Mouse (Mus musculus) CH12.LX (cell line): ENCODE measurements at regions not wholly inside any gene's neighbourhood (a gene's known extent, or its start where the extent isn't known, plus 50 kb on each side); places are given as distances from the start of the nearest gene placed in this dataset.

Experiments
- DNase-seq: peaks from one replicate; pipeline ENCODE4 v3.0.0-alpha.2; 2013; ENCODE audit errors: extremely low read depth
- H3K27ac ChIP-seq: 2 replicates; pipeline ENCODE4 v1.5.1; 2012; ENCODE audit warnings: low read depth, mild to moderate bottlenecking, control low read depth, moderate library complexity; ENCODE audit not compliant: insufficient read depth
- H3K27me3 ChIP-seq: replicated peaks from 2 replicates; pipeline ENCODE3; 2012; ENCODE audit warnings: inconsistent platforms
- H3K36me3 ChIP-seq, 2 experiments: replicated peaks in 1 of 2; 2 replicates each; pipeline versions ENCODE3 to v1.6.1; 2012; ENCODE audit warnings: inconsistent platforms in 1 of 2, low read length in 1 of 2, mild to moderate bottlenecking in 1 of 2, mixed read lengths in 1 of 2, moderate library complexity in 1 of 2; ENCODE audit not compliant: control insufficient read depth in 1 of 2, insufficient read depth in 1 of 2
- H3K4me1 ChIP-seq, 2 experiments: 2 replicates each; pipeline ENCODE4 v1.6.1; 2012; ENCODE audit warnings: inconsistent platforms in 1 of 2, moderate library complexity in 1 of 2; ENCODE audit not compliant: insufficient read depth in 2 of 2, control insufficient read depth in 1 of 2
- H3K4me2 ChIP-seq: 2 replicates; pipeline ENCODE4 v1.6.1; 2012; ENCODE audit warnings: low read depth, mild to moderate bottlenecking, control low read depth; ENCODE audit not compliant: poor library complexity, insufficient read depth, severe bottlenecking
- H3K4me3 ChIP-seq, 3 experiments: fragments of 150-350 bp in 1 of 3; sonication (generic) in 1 of 3; replicated peaks in 1 of 3; 2 replicates each; pipeline versions ENCODE3 to v1.5.1; 2011 to 2012; ENCODE audit warnings: low read depth in 2 of 3, low read length in 2 of 3, mild to moderate bottlenecking in 2 of 3, moderate library complexity in 2 of 3, control low read depth in 1 of 3, improper control_type of control experiment in 1 of 3, inconsistent platforms in 1 of 3, mixed read lengths in 1 of 3; ENCODE audit not compliant: poor library complexity in 1 of 3
- H3K79me2 ChIP-seq: replicated peaks from 2 replicates; pipeline ENCODE4 v1.6.1; 2012; ENCODE audit warnings: mild to moderate bottlenecking, moderate library complexity; ENCODE audit not compliant: control insufficient read depth, poor library complexity, insufficient read depth, severe bottlenecking; ENCODE audit errors: extremely low read depth
- H3K9ac ChIP-seq: 2 replicates; pipeline ENCODE4 v1.6.1; 2012; ENCODE audit warnings: low read depth, mild to moderate bottlenecking, control low read depth, moderate library complexity; ENCODE audit not compliant: insufficient read depth
- H3K9me3 ChIP-seq: replicated peaks from 2 replicates; pipeline ENCODE3; 2012; ENCODE audit warnings: low read length, inconsistent platforms, mixed read lengths
- BHLHE40 ChIP-seq: IDR thresholded peaks from 2 replicates; pipeline ENCODE4 v1.6.1; 2011; ENCODE audit warnings: mild to moderate bottlenecking, low read depth, low read length, improper control_type of control experiment
- CHD2 ChIP-seq: IDR thresholded peaks from 2 replicates; pipeline ENCODE4 v1.6.1; 2011; ENCODE audit warnings: low read length, improper control_type of control experiment
- EP300 ChIP-seq: IDR thresholded peaks from 2 replicates; pipeline ENCODE4 v1.6.1; 2011; ENCODE audit warnings: low read length, improper control_type of control experiment
- GABPA ChIP-seq: IDR thresholded peaks from 2 replicates; pipeline ENCODE4 v1.6.1; 2012; ENCODE audit warnings: low read depth, low read length, improper control_type of control experiment, inconsistent platforms; ENCODE audit not compliant: insufficient replicate concordance
- HCFC1 ChIP-seq: IDR thresholded peaks from 2 replicates; pipeline ENCODE4 v1.6.1; 2012; ENCODE audit warnings: low read depth, mild to moderate bottlenecking, inconsistent platforms, low read length, improper control_type of control experiment
- IRF4 ChIP-seq: IDR thresholded peaks from 2 replicates; pipeline ENCODE4 v1.6.1; 2014; ENCODE audit warnings: low read depth, mild to moderate bottlenecking, inconsistent platforms, low read length, improper control_type of control experiment
- JUN ChIP-seq: IDR thresholded peaks from 2 replicates; pipeline ENCODE4 v1.6.1; 2011; ENCODE audit warnings: low read depth, mild to moderate bottlenecking, low read length, improper control_type of control experiment, moderate library complexity; ENCODE audit not compliant: insufficient read depth
- JUND ChIP-seq: conservative IDR thresholded peaks from 2 replicates; pipeline ENCODE4 v1.6.1; 2011; ENCODE audit warnings: low read depth, low read length, improper control_type of control experiment
- KAT2A ChIP-seq: IDR thresholded peaks from 2 replicates; pipeline ENCODE4 v1.6.1; 2012; ENCODE audit warnings: low read length, improper control_type of control experiment, inconsistent platforms; ENCODE audit not compliant: insufficient replicate concordance
- MXI1 ChIP-seq: IDR thresholded peaks from 2 replicates; pipeline ENCODE4 v1.6.1; 2011; ENCODE audit warnings: mild to moderate bottlenecking, low read depth, low read length, improper control_type of control experiment
- MYC ChIP-seq: IDR thresholded peaks from 2 replicates; pipeline ENCODE4 v1.6.1; 2011; ENCODE audit warnings: low read depth, mild to moderate bottlenecking, improper control_type of control experiment, low read length
- PAX5 ChIP-seq: IDR thresholded peaks from 2 replicates; pipeline ENCODE4 v1.6.1; 2012; ENCODE audit warnings: low read length, inconsistent platforms, mixed read lengths
- POLR2AphosphoS2 ChIP-seq: IDR thresholded peaks from 2 replicates; pipeline ENCODE4 v1.6.1; 2011; ENCODE audit warnings: low read depth, low read length, improper control_type of control experiment
- RAD21 ChIP-seq: IDR thresholded peaks from 2 replicates; pipeline ENCODE4 v1.6.1; 2011; ENCODE audit warnings: low read depth, mild to moderate bottlenecking, low read length, improper control_type of control experiment, moderate library complexity
- SIN3A ChIP-seq: IDR thresholded peaks from 2 replicates; pipeline ENCODE4 v1.6.1; 2012; ENCODE audit warnings: low read length, improper control_type of control experiment, inconsistent platforms
- USF1 ChIP-seq: IDR thresholded peaks from 2 replicates; pipeline ENCODE4 v1.6.1; 2014; ENCODE audit warnings: low read depth, mild to moderate bottlenecking, inconsistent platforms, low read length, improper control_type of control experiment
- ZC3H11A ChIP-seq: IDR thresholded peaks from 2 replicates; pipeline ENCODE4 v1.6.1; 2012; ENCODE audit warnings: low read depth, mild to moderate bottlenecking, inconsistent platforms, low read length, improper control_type of control experiment
- ZKSCAN1 ChIP-seq: IDR thresholded peaks from 2 replicates; pipeline ENCODE4 v1.6.1; 2012; ENCODE audit warnings: low read depth, inconsistent platforms, low read length, improper control_type of control experiment, borderline replicate concordance
- dilution Hi-C: fragments of 300-500 bp; cut with MboI; formaldehyde crosslinking; loops from 2 replicates; pipeline ENCODE4 v1.14.3; 2020; ENCODE audit warnings: low sequenced_read_pairs; ENCODE audit not compliant: extremely low pct_unique_long_range_greater_than_20kb, extremely low pct_ligation_motif_present
- in situ Hi-C: fragments of 300-500 bp; cut with MboI; formaldehyde crosslinking; loops from 3 replicates; pipeline ENCODE4 v1.14.3; 2019; ENCODE audit warnings: low sequenced_read_pairs, low pct_ligation_motif_present, low pct_unique_long_range_greater_than_20kb, mixed read lengths

- Histone ChIP-seq H3K4me3 (no peak overlapping the region), H3K27me3 (peaks cover 11% of the 10 kb centered on the region), H3K9ac (no peak overlapping the region), H3K27ac (no peak overlapping the region), H3K4me2 (no peak overlapping the region), H3K4me1 (peaks cover 0 to 20% of the 10 kb centered on the region in 2 experiments; a peak in 2 of 4 replicates), H3K79me2 (no peaks in the 10 kb centered on the region), H3K36me3 (no peaks in the 10 kb centered on the region), H3K9me3 (peaks cover 4% of the 10 kb centered on the region)
- in situ Hi-C loops, result no loop called here
- DNase-seq, result no peak
- TF ChIP-seq IRF4 (no peak), POLR2AphosphoS2 (no peak), BHLHE40 (no peak), JUND (no peak), JUN (no peak), RAD21 (no peak), KAT2A (no peak), MXI1 (no peak), USF1 (no peak)
- dilution Hi-C loops, result no loop called here
Observed at GRCm38 (mm10) chr1:193692991-193693390, 322.9 kb upstream of the Camk1g start.

- peaks cover 0 to 22% of the 10 kb centered on the region in 2 experiments; a peak in 2 of 4 replicates for H3K4me1 ChIP-seq
- in situ Hi-C loops, result no loop called here
- no peak for TF ChIP-seq SIN3A
- TF ChIP-seq USF1, result no peak
- no peak for TF ChIP-seq PAX5
- TF ChIP-seq CHD2, result no peak
- TF ChIP-seq HCFC1, result no peak
- TF ChIP-seq KAT2A, result no peak
- TF ChIP-seq ZKSCAN1, result no peak
- no peak for TF ChIP-seq GABPA
- TF ChIP-seq JUND, result no peak
- no peak for TF ChIP-seq EP300
- no peak for TF ChIP-seq ZC3H11A
- TF ChIP-seq RAD21, result no peak
- TF ChIP-seq JUN, result no peak
- no peak for TF ChIP-seq MYC
- H3K36me3 ChIP-seq, result no peaks in the 10 kb centered on the region
- H3K27ac ChIP-seq, result no peak overlapping the region
- peaks cover 4% of the 10 kb centered on the region for H3K27me3 ChIP-seq
- H3K9me3 ChIP-seq, result no peaks in the 10 kb centered on the region
- dilution Hi-C loops, result no loop called here
- no peak overlapping the region for H3K4me2 ChIP-seq
- DNase-seq, result no peak
- H3K79me2 ChIP-seq, result no peaks in the 10 kb centered on the region
- no peak overlapping the region for H3K4me3 ChIP-seq
- H3K9ac ChIP-seq, result no peak overlapping the region
Observed at GRCm38 (mm10) chr1:193689601-193690000, 319.5 kb upstream of the Camk1g start.
